Mouse (Mus musculus) forelimb bud, embryonic 11.5 days (tissue): ENCODE data around the gene Nupr1l.

Experiments
- DNase-seq: peaks from one replicate; pipeline ENCODE4 v3.0.0-alpha.2; 2012; ENCODE audit warnings: low read depth, low spot score

Nupr1l gene

DNA sequence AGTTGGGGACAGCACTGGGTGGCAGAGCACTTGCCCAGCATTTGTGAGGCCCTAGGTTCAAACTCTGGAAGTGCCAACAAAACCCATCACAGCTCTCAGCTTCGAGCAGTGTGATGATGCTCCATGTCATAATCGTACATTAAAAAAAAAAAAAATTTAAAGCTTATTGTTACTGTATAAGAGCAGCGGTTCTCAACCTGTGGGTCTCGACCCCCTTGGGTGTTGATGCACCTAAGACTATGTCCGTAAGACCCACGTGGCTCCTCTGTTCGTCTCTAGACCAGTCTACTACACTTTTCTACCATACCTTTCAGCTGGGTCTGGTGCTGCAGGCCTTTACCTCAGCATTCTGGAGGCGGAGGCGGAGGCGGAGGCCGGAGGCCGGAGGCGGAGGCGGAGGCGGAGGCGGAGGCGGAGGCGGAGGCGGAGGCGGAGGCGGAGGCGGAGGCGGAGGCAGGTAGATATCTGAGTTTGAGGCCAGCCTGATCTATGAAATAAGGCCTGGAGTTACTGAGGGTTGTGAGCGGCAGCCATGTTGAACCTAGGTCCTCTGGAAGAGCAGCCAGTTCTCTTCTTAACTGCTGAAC lies 9.8 kb downstream of the Nupr1l start:
- no peak for DNase-seq

DNA sequence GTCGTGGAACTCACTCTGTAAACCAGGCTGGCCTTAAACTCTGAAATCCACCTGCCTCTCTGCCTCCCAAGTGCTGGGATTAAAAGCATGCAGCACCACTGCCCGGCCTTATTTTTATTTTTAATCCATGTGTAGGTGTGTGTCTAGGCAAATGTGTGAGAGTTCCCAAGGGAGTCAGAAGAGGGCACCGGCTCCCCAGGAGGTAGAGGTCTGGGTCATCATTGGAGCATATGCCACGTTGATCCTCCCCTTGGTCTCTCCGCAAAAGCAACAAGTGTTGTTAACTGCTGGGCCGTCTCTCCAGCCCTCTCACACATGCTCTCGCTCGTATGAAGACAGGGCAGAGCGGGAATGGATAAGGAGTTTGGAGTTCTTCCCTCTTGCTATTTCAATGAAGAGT lies 10.4 kb downstream of the Nupr1l start:
- no peak for DNase-seq

DNA sequence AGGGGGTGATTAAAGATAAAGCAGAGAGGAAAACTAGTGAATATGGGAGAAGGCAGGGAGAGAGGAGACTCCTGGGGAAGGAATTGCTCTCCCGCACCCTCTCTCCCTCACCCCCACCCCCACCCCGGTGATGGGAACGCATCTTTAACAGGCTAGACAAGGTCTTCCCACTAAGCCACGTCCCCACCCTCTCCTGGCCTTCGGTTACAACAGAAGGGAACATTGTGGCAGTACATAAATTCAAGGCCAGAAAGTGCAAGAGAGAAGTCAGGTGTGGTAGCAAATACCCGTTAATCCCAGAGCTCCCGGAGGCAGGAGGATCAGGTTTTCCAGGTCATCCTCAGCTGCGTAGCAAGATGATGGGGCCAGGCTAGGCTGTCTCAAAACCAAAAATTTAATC lies 11.0 kb downstream of the Nupr1l start:
- DNase-seq: no peak

DNA sequence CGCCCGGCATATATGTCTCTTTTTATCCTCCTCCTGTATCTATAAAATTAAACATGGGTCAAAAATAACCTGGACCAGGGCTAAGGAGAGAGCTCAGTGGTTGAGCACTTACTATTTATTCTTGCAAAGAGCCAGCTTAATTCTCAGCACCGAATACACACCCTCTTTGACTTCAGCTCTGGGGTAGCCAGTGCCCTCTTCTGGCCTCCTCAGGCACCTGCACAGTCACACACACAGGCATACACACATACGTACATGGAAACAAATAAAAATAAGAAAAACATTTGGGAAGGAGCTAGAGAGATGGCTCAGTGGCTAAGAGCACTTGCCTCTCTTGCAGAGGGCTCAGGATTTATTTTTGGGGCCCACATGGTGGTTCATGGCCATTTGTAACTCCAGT lies 13.6 kb downstream of the Nupr1l start:
- DNase-seq: no peak

DNA sequence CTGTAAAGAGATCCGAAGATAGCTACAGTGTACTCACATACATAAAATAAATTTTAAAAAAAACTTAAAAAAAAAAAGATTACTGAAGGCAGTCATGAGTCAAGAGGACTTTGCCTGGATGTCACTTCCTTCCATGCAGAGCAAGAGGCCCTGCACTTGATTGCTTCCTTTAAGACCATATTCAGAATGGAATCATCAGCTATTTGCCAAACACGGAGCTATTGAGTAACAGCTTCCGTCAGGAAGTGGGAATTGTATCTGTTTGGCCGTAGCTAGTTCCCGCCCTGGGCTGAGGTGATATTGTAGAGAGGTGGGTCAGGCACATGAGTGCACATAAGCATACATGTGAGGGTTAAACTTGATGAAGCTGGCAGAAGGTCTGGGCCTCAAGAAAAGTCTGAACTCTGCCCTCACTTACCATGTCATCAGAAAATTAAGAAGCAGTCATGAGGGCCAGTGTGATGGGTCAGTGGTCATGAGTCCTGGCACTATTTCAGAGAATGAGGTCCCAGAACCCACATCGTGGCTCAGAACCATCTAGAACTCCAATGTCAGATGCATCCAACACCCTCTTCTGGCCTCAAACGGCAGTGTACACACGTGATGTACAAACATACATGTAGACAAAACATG lies 16.6 kb downstream of the Nupr1l start:
- no peak for DNase-seq

DNA sequence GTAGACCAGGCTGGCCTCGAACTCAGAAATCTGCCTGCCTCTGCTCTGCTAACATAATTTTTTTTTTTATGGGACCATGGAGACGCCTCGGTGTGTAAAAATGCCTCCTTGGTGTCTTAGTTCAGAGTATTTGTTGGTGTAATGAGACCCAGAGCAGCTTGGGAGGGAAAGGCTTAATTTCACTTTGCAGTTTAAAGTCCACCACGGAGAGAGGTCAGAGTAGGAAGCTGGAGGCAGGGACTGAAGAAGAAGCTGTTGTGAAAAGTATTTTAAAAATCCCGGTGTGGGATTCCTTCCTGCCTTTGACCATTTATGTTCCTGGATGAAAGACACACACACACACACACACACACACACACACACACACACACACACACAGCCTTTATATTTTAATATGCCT lies 17.6 kb downstream of the Nupr1l start:
- DNase-seq: no peak

DNA sequence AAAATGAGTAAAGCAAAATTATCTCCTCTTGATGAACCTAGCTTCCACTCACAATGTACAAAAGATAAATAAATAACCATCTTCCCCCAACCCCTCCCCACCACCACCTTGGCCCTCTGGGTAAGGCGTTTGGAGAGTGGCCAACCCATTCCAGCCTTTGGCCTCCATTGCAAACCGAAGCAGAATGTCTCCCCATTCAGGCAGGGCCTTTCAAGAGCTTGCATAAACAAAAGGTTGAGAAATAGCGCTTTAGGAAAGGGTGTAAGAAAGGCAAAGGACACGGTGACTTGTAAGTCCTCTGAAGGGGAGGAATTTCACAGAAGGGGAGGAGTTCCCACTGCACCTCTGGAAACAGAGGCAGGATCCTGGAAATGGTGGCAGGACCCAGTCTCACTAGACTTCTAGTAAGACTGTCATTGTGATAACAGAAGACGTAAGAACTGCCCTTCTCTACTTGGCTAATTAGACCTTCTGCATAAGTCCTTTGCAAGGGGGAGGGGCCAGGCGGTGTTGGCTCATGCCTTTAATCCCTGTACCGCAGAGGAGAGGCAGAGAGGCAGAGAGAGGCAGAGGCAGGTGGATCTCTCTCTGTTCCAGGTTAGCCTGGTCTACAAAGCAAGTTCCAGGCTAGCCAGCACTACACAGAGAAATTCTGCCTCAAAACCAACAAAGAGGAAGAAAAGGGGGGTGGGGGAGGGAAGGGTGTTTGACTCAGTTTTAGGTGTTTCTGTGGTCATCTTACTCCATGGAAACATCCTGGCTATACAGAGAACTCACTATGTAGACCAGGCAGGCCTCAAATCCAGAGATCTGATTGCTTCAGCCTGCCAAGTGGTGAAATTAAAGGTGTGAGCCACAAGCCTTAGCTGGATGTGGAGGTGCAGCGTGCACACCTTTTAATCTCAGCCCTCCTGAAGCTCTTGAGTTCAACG lies 21.9 kb downstream of the Nupr1l start:
- no peak for DNase-seq

DNA sequence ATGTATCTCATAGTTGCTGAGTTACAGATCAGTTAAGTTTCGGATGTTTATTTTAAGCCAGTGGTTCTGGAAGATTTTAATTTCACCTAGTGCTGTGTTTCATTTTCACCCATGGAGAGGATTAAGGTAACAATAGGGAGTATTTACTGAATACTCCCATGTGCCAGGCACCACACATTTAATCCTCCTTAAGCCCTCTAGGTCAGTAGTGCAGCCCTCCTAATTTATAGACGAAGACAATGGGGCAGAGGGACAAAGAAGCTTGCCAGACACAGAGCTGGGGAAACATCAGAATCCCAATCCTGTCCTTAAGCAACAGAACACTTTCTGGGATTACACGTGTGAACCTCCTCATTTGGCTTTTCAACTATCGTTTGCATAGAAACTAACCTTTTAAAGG lies 28.6 kb downstream of the Nupr1l start:
- no peak for DNase-seq

DNA sequence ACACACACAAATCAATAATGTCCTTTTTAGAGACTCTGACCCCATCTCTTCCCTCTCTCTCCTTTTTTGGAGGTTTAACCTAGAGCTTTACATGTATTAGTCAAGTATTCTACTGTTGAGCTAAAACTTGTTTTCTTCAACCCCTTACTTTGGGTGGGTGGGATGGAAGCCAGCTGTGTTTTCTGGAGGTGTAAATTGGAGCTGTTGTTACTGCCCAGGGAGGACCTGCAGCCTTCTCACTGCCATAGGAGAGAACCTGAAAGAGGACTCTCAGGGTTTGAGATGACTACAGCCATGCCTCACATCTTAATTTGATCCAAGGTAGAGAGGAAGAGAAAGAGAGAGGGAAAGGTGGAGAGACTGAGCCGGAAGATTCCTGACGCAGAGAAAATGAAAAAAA lies 31.9 kb downstream of the Nupr1l start:
- no peak for DNase-seq

DNA sequence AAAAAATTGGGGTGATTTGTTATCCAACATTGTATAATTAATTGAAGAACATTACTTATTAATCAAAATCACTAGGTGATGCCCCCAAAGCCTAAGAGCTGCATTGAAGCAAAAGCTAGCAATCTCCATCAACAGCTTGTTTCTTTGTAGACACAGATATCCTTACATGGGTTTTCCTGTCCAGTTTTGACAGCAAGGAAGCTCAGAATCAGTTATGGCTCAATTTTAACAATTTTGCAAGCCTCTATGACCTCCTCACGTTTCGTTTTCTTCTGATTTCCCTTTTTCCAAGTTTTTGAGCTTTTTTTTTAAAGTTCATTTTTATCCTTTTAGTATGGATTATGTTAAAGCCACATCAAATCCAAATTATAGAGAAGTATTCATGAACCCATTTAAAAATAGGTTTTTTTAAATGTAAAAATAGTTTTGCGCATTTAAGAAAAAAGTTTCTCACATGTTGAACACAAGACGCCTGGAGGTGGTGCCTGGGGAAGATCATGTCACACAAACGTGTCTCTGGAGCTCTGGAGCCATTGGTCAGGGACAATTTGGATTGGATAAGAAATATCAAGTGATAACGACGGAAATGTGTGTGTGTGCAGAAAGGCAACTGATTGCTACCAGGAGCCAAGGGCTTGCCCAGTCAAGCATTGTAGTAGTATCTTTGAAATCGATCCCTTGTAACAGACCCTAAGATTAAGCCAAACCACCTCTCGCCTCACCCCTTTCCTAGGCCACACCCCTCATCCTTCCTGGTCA lies 32.6 kb downstream of the Nupr1l start:
- no peak for DNase-seq

DNA sequence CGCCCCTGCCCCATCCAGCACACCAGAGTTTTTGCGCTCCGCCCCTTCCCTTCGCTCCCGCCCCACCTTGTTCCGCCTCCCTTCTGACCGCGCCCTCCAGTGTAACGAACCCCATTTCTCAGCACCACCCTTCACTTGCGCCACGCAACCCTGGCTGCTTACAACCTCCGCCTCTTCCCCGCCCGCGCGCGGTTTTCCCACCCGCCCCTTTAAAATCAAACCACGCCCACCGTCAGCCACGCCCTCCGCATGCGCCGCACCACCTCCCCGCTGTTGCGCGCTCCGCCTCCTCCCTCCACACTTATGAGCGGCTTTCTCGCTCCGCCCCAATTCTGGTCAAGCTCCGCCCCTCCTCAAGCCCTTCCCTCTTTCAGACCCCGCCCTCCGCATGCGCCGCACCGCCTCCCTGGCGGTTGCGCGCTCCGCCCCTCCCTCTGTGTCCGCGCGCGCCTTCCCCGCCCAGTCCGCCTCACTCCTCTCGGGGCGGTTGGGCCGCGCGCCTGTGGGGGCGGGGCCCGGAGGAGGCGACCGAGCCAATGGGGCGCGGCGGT lies 33.2 kb downstream of the Nupr1l start, which contains the start of gene Vkorc1l1:
Vkorc1l1 (plus strand) TSS at position 476 of the 551 bp plus-strand sequence.
- peak; percentile 100 for DNase-seq

DNA sequence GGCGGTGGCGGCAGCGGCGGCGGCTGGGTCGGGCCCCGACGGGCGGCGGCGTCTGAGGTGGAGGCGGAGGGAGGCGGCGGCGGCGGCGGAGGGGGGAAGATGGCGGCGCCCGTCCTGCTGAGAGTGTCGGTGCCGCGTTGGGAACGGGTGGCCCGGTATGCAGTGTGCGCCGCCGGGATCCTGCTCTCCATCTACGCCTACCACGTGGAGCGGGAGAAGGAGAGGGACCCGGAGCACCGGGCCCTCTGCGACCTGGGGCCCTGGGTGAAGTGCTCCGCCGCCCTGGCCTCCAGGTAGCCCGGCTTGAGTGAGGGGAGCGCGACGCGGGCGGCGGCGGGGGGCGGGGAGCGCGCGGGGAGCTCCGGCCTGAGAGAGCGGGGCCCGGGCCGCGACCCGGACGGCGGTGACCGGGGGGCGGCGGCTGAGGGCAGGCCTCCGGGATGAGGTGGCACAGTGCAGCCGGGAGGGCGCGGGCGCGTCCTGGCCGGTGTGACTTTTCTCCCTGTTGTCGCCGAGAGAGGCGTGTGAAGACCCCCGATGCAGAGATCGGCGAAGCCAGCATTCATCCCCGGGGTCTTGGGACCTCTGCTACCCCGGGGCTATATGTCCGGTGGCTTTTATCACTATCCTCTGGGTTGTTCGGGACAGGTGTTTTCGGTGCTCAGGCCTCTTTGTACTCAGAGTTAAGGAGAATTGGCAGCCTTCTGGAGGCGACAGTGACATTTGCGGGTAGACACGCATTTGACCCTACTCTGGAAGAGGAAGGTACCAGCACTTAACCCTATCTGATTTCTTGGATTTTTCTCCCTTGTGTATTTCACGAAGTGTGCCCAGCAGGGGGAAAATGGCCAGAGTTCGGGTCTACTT lies 34.0 kb downstream of the Nupr1l start:
- peak; percentile 19 for DNase-seq

DNA sequence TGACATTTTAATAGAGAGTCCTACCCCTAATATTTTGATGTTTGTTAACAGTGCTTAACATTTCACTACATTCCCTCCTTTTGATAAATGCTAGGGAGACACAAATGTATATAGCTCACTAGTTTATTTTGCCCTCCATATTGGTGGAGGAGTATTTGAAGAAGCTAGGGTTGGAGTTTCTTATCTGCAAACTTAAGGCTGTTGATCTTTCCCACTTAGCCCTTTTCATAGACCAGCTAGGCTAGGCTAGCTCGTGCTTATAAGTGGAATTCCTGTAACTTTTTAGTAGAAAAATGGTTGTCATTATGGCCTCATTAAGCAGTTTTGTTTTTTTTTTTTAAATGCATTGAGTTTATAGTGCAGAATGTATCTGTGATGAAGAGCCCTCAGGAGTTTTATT lies 35.1 kb downstream of the Nupr1l start:
- DNase-seq: no peak

DNA sequence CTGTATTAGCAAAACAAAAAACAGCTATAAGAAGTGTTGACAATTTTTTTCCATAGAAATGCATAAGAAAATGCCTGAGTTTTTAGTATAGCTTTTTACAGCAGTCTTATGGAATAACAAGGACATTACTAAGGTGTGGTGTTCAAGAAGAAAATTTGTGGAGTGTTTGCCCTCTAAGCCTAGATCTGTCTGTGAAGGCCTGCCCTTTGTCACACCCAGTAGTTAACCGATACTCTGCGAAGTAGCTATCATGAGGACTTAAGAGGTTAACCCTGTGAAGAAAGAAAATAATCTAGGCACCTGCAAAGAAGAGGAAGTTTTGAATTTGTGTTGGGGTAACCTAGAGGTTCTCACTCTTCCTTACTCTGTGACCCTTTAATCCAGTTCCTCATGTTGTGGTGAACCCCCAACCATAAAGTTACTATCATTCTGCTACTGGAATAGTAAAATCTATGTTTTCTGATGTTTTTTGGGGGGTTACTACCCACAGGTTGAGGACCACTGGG lies 39.2 kb downstream of the Nupr1l start:
- no peak for DNase-seq

DNA sequence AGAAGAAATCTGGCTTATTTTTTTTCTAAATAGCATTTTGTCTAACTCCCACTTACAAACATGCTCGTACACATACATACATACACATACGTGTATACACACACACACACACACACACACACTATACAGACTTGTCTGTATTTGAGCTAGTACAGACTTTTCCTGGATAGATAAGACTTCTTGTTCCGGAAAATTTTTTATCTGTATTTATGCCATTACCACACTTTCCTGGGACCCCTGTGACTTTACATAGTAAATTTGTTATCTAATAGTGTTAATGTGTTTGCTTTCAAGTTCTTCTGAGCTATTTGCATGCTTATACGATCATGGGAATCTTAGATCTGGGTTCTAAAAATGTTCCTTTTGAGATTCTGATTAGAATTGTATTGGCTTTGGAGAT lies 43.8 kb downstream of the Nupr1l start:
- DNase-seq: no peak

DNA sequence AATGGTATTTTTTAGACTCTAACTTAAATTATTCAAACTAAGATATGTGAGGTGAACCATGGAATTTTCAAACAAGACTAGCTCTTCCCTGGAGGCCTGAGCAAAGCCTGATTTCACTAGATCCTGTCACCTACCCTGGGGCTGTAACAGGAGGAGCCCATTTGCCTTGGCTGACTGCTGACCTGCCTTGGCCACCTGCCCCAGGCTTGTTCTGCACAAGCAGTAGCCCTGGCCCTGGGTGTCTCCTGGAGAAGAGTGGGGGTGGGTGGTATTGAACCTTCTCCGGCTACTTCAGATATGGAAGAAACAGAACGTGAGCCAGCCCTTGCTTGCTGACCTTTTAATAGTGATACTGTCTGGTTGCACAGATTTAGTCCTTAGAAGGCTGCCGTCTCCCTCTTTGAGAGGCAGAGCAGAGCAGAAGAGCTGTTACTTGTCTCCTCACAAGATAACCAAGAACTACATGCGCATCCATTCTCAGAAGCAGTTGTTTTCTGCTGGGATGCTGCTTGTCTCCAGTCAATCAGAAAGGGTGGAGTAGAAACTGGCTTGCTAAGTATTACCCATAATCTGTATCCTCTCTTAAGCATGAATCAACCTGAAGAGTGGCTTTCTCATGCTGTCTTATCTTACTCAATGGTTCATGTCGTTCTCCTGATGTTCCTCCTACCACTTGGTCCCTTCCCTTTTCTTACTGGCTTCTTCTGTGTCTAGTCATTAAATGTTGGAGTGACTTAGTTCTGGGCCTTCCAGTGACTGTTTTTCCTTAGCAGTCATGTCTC lies 46.3 kb downstream of the Nupr1l start:
- DNase-seq: no peak

DNA sequence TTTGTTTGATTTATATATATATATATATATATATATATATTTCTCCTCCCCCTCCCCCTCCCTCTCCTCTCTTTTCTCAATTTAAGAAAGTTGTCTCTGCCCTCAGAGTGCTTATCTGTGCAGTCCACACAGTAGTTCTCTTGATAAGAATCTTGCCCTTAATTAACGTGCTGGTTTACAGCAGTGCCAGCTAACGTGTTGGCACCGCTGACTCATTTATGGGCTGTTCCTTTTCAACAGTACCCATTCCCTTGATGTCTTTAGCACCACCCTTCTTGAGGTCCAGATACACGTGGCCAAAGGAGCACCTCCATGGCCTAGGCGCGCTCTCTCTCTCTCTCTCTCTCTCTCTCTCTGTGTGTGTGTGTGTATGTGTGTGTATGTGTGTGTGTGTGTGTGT lies 47.5 kb downstream of the Nupr1l start:
- DNase-seq: no peak

DNA sequence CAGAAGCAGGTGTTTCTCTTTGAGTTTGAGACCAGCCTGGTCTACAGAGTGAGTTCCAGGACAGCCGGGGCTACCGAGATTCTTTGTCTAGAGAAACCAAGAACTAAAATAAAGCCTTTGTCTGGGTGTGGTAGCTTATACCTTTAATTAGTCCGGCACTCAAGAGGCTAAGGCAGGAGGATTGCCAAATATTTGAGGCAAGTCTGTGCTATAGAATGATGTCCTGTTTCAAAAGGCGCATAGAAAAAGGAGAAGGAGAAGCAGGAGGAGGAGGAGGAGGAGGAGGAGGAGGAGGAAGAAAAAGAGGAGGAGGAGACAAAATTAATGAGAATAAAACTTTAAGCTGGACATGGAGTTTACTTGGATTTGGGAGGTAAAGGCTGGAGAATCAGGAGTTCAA lies 54.9 kb downstream of the Nupr1l start:
- DNase-seq: no peak
